Mouse (Mus musculus) bone marrow, adult 2 months (tissue): ENCODE measurements around the gene Ckap4. TPM values are rescaled to one million over a fixed set of nuclear protein-coding genes. Genes with fewer than 3 reads are reported as not detected.
"Not testable (repeated sequence)": the region's sequence is repeated elsewhere in the genome, so short reads cannot be mapped to it uniquely, and the experiment has no call there.

Source experiments
- H3K27ac ChIP-seq: fragments of 200-500 bp; 2 replicates; pipeline ENCODE4 v1.5.1; 2012; ENCODE audit warnings: low read depth, mild to moderate bottlenecking, control low read depth, inconsistent platforms, low read length; ENCODE audit not compliant: control insufficient read depth, poor library complexity, insufficient read depth
- H3K4me1 ChIP-seq: fragments of 200-500 bp; 2 replicates; pipeline ENCODE4 v1.6.1; 2011; ENCODE audit warnings: low read length; ENCODE audit not compliant: control insufficient read depth, insufficient read depth
- H3K4me3 ChIP-seq: fragments of 200-500 bp; replicated peaks from 2 replicates; pipeline ENCODE3; 2011; ENCODE audit warnings: mild to moderate bottlenecking, low read depth, low read length, control low read depth; ENCODE audit not compliant: control insufficient read depth
- CTCF ChIP-seq: fragments of 200-500 bp; IDR thresholded peaks from 2 replicates; pipeline ENCODE4 v1.5.1; 2011; ENCODE audit warnings: low read length, control low read depth; ENCODE audit not compliant: control insufficient read depth, insufficient read depth
- POLR2A ChIP-seq: fragments of 200-500 bp; IDR thresholded peaks from 2 replicates; pipeline ENCODE4 v1.6.1; 2011; ENCODE audit warnings: low read depth, mild to moderate bottlenecking, control low read depth, low read length, borderline replicate concordance; ENCODE audit not compliant: control insufficient read depth
- WGBS: fragments of 180-500 bp; shearing (Covaris S2); methylation state at CpG from one replicate; pipeline ENCODE4 v1.1.7; 2018; 5-methylcytosine and 5-hydroxymethylcytosine counted together
- polyA plus RNA-seq: library from polyadenylated mRNA; stranded (reverse); fragments of >200 nt; gene quantifications from 2 replicates; pipeline ENCODE4 v1.2.4, GENCODE M21; 2011; ENCODE audit warnings: low replicate concordance; ENCODE audit not compliant: missing spikeins, insufficient read depth, insufficient read length

Gene Ckap4
- polyA plus RNA-seq, 1 experiment: 27.6 TPM

DNA sequence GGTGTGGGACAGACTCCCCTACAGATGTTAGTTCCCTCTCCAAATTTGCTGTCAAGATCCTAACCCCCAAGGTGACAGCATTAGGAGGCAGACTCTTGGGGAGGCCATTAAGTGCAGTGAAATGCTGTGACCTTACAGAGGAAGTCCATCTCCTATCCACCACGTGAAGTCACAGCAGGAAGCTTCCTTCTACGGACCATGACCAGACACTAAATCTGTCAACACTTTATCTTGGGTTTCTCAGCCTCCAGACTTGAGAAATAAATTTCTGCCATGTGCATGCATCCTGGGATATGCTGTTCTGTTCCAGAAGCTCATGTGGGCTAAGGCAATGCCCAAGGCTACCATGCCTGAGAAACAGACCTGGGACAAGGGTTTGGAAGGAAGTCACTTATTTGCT, 35.0 kb downstream of the Ckap4 start:
- H3K4me3 ChIP-seq: no peak overlapping the region
- WGBS: 8% methylated on average over 2 of the region's 2 CpGs
- TF ChIP-seq POLR2A (no peak), CTCF (no peak)
- peaks cover 2% of the 10 kb centered on the region; the same call in 1 of the 2 replicates for H3K4me1 ChIP-seq
- peak overlapping the region; percentile 1; the same call in 1 of the 2 replicates for H3K27ac ChIP-seq

DNA sequence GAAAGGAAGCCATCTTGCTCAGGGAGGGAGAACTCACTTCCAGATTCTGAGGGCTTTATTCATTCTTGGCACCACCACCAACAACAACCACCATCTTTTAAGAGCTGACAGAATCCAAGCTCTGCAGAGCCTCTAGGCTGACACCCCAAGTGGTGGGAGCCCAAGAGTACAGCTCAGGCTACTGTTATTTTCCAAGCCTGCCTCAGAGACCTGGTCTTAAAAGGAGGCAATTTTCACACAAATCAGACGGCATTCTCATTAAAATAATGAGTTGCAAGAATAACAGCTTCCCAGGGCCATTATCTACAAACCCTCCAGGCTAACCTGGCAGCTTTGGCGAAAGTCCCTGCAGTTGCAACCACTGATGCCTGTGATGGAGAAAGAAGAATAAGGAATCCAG, 37.1 kb downstream of the Ckap4 start:
- H3K27ac ChIP-seq: no peak overlapping the region
- TF ChIP-seq POLR2A (no peak), CTCF (no peak)
- peaks cover 2% of the 10 kb centered on the region; the same call in 1 of the 2 replicates for H3K4me1 ChIP-seq
- H3K4me3 ChIP-seq: no peak overlapping the region
- 74% methylated on average over 2 of the region's 2 CpGs for WGBS

DNA sequence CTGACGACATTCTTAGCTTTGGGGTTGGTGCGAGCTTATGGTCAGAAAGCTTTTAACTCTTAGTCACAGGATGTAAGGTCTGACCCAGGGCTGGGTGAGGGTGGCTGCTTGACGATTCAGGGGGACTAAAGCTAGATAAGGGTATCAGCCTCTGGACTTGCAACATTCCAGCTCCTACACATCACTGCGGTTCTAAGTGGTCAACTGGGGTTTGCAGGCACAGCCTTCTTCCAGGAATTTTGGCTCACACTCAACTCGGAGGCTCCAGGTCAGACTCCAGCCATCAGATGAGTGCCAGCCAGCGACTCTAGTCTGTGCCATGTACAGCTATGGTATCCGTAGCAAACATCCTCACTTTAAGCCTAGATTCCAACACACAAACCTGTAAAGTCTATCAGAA, 39.4 kb downstream of the Ckap4 start:
- Histone ChIP-seq H3K27ac (no peak overlapping the region), H3K4me3 (no peak overlapping the region), H3K4me1 (peaks cover 7% of the 10 kb centered on the region)
- TF ChIP-seq POLR2A: no peak
- no peak for TF ChIP-seq CTCF
- 74% methylated on average over 7 of the region's 7 CpGs for WGBS

DNA sequence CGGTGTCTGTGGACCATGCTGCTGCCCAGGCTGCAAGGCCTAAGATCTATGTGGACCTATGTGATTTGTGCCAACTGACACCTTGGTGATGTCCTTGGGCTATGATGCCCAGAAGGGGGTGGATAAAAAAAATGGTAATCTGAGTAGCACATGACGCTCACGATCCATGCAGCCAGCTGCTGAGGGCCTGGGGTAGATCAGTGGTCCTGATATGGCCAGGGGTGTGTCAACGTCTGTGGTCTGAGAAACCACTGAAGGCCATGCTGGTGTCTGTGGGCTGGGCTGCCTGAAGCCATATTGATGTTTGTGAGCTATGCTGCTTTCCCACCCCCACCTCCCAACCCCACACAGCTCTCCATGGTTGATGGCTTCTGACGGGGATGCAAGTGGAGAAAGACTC, 43.7 kb downstream of the Ckap4 start:
- TF ChIP-seq CTCF (no peak), POLR2A (no peak)
- 40% methylated on average over 5 of the region's 5 CpGs for WGBS
- peaks cover 4% of the 10 kb centered on the region for H3K4me1 ChIP-seq

DNA sequence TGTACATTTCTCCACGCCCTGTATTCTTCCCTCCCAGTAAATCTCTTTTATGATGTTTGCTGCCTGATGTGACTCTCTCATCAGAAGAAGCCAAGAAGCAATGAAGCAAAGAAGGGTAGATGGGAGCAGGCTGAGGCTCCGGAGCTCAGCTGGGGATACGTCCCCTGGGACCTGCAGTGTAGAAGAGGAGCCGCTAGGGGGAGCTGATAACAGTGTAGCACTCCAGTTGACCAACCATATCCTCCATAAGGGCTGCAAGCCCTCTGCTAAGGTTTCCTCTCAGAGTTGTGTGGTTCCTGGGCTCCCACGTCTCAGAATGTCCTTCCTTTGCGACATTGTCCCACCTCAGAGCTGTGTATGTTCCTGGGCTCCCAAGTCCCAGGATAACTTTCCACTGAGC, 45.5 kb downstream of the Ckap4 start:
- WGBS: 25% methylated on average over 6 of the region's 6 CpGs
- Histone ChIP-seq H3K4me1 (peaks cover 4% of the 10 kb centered on the region), H3K27ac (peak overlapping the region; percentile 6; the same call in 1 of the 2 replicates), H3K4me3 (no peak overlapping the region)
- no peak for TF ChIP-seq POLR2A
- peak; percentile 77 for TF ChIP-seq CTCF

More for the DNA sequence above, 43.7 kb downstream of the Ckap4 start:
- Histone ChIP-seq H3K27ac (peak overlapping the region; percentile 40; the same call in 1 of the 2 replicates), H3K4me3 (no peak overlapping the region)

DNA sequence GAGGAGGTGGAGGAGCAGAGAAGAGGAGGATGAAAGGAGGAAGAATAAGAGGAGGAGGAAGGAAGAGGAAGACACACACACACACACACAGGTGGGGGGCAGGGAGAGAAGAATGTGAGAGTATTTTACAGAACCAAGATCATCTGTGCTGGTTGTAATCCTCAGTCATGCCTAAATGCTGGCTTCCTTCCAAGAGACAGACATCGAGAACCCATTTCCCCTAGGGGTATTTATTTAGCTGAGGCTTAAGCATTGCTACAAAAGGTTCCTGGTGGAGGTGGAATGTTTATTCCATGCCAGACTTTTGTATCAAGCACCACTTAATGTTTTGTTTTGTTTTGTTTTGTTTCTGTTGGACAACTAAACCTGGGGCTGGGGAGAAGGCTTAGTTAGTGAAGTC, 49.2 kb downstream of the Ckap4 start:
- no peak for TF ChIP-seq CTCF
- TF ChIP-seq POLR2A: no peak
- WGBS: 14% methylated on average over 1 of the region's 1 CpGs
- Histone ChIP-seq H3K4me3 (no peak overlapping the region), H3K27ac (no peak overlapping the region), H3K4me1 (peaks cover 1% of the 10 kb centered on the region)

DNA sequence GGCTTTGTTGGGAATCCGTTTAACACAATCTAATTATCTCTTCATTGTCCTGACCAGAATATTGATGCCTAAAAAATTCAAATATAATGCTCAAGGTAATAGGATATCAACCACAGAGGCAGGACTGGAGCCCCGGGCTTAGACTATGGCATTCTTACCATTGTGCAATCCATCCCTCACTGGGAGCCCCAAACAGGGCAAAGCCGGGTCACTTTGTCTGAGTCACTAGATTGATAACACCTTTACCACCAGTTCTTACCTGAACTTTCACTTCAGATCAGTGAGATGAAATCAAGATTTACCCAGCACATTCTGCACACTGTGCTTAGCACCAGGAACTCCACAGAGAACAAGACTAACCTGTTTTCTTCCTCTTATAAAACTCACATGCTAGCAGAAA, 50.3 kb downstream of the Ckap4 start:
- WGBS: 50% methylated on average over 3 of the region's 3 CpGs
- no peak for TF ChIP-seq CTCF

DNA sequence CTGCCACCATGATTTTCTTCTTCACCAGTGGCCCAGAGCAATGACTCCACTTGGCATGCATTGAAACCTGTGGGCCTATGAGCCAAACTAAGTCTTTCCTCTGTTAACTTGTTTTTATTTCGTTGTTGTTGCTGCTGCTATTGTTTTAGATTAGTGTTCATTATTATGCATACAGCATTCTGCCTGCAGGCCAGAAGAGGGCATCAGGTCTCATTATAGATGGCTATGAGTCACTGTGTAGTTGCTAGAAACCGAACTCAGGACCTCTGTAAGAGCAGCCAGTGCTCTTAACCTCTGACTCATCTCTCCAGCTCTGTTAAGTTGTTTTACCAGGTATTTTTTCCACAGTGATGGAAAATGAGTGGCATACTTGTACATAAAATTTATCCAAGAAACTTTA, 50.8 kb downstream of the Ckap4 start:
- H3K4me1 ChIP-seq: peaks cover 1% of the 10 kb centered on the region
- no peak overlapping the region for H3K27ac ChIP-seq
- H3K4me3 ChIP-seq: no peak overlapping the region
- TF ChIP-seq POLR2A (no peak), CTCF (no peak)
- 84% methylated on average over 2 of the region's 2 CpGs for WGBS

More for the DNA sequence above, 50.3 kb downstream of the Ckap4 start:
- H3K27ac ChIP-seq: no peak overlapping the region
- no peak overlapping the region for H3K4me3 ChIP-seq
- H3K4me1 ChIP-seq: peaks cover 1% of the 10 kb centered on the region

DNA sequence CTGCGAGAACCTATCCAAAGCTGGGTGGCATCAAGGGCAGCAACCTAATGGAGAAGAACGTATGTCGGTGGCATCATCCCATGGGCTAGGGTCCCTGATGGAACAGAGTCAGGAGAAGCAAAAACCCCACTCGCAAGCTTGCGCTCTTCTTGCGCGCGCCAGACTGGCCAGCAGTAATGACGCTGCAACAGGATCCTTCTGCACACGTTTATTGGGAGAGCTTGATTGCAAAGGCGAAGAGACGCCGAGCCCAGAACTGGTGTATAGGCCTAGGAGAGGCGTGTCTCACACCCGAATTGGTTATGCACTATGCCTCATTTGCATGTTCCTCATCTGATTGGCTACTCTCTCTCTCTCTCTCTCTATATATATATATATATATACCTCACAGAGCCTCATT, 51.4 kb downstream of the Ckap4 start:
- not testable (repeated sequence) for H3K27ac ChIP-seq, H3K4me3 ChIP-seq, H3K4me1 ChIP-seq
- WGBS: 85% methylated on average over 15 of the region's 15 CpGs
